Mouse (Mus musculus) intestine, embryonic 15.5 days (tissue): ENCODE results near the gene Tbc1d32. TPM values are rescaled to one million over a fixed set of nuclear protein-coding genes. Genes with fewer than 3 reads are reported as not detected.

Source experiments
- ATAC-seq: fragments of 200-750 bp; cut with Nextera tagmentation; 2 replicates; pipeline ENCODE4 v1.8.0; 2017; ENCODE audit warnings: moderate TSS enrichment, moderate library complexity
- H3K27ac ChIP-seq: fragments of 300-500 bp; sonication (generic); 2 replicates; pipeline ENCODE4 v1.5.1; 2015; ENCODE audit warnings: mild to moderate bottlenecking, inconsistent platforms
- H3K27me3 ChIP-seq: fragments of 300-500 bp; sonication (generic); replicated peaks from 2 replicates; pipeline ENCODE4 v1.6.1; 2015; ENCODE audit warnings: inconsistent platforms
- H3K36me3 ChIP-seq: fragments of 300-500 bp; sonication (generic); 2 replicates; pipeline ENCODE4 v1.6.1; 2015; ENCODE audit warnings: inconsistent platforms
- H3K4me1 ChIP-seq: fragments of 300-500 bp; sonication (generic); replicated peaks from 2 replicates; pipeline ENCODE4 v1.6.1; 2015; ENCODE audit warnings: inconsistent platforms
- H3K4me2 ChIP-seq: fragments of 300-500 bp; sonication (generic); replicated peaks from 2 replicates; pipeline ENCODE4 v1.6.1; 2015; ENCODE audit warnings: mild to moderate bottlenecking, inconsistent platforms
- H3K4me3 ChIP-seq: fragments of 300-500 bp; sonication (generic); replicated peaks from 2 replicates; pipeline ENCODE4 v1.5.1; 2015; ENCODE audit warnings: inconsistent platforms
- H3K9ac ChIP-seq: fragments of 300-500 bp; sonication (generic); 2 replicates; pipeline ENCODE4 v1.6.1; 2015; ENCODE audit warnings: inconsistent platforms
- H3K9me3 ChIP-seq: fragments of 300-500 bp; sonication (generic); 2 replicates; pipeline ENCODE4 v1.6.1; 2016; ENCODE audit warnings: inconsistent platforms
- WGBS: fragments of 180-500 bp; shearing (Covaris S2); methylation state at CpG from one replicate; pipeline ENCODE4 v1.1.7; 2015; 5-methylcytosine and 5-hydroxymethylcytosine counted together
- polyA plus RNA-seq: library from polyadenylated mRNA; unstranded; fragments of >200 nt; fragmentation: Nextera tagmentation; extraction: Ambion mirVana; gene quantifications from 2 replicates; pipeline ENCODE4 v1.2.1, GENCODE M21; 2015

The Tbc1d32 gene
- polyA plus RNA-seq, 1 experiment from 2014 or later: 2.8 TPM

GRCm38 (mm10) chr10:56106333-56106995, 122.0 kb downstream of the Tbc1d32 start, which contains the start of gene Msl3l2:
Gene Msl3l2 (plus strand): TSS chr10:56106917.
- Histone ChIP-seq H3K4me2 (peak within 1 kb of the TSS; percentile 45), H3K27me3 (no peaks in the 10 kb centered on the region), H3K4me1 (no peaks in the 10 kb centered on the region), H3K9ac (no peak within 1 kb of the TSS), H3K4me3 (peak within 1 kb of the TSS; percentile 25), H3K27ac (no peak within 1 kb of the TSS), H3K9me3 (no peaks in the 10 kb centered on the region), H3K36me3 (no peaks in the 10 kb centered on the region)
- peak; percentile 91 for ATAC-seq
- WGBS: 26% methylated on average over 18 of the region's 18 CpGs

GRCm38 (mm10) chr10:56099641-56100310, 128.7 kb downstream of the Tbc1d32 start:
- no peak overlapping the region for H3K9ac ChIP-seq
- H3K4me2 ChIP-seq: no peak overlapping the region
- H3K27me3 ChIP-seq: no peaks in the 10 kb centered on the region
- ATAC-seq: no peak
- H3K4me3 ChIP-seq: no peak overlapping the region
- H3K36me3 ChIP-seq: no peaks in the 10 kb centered on the region
- 85% methylated on average over 3 of the region's 3 CpGs for WGBS
- no peak overlapping the region for H3K27ac ChIP-seq
- no peaks in the 10 kb centered on the region for H3K4me1 ChIP-seq
- no peaks in the 10 kb centered on the region for H3K9me3 ChIP-seq

- no peak for ATAC-seq
- Histone ChIP-seq H3K4me2 (no peak overlapping the region), H3K36me3 (no peaks in the 10 kb centered on the region), H3K9me3 (no peaks in the 10 kb centered on the region), H3K27ac (no peak overlapping the region), H3K9ac (no peak overlapping the region), H3K27me3 (no peaks in the 10 kb centered on the region), H3K4me1 (no peaks in the 10 kb centered on the region), H3K4me3 (no peak overlapping the region)
- WGBS: 79% methylated on average over 3 of the region's 3 CpGs
Observed at GRCm38 (mm10) chr10:56099126-56099525, 129.4 kb downstream of the Tbc1d32 start.

GRCm38 (mm10) chr10:56096757-56097156, 131.7 kb downstream of the Tbc1d32 start:
- Histone ChIP-seq H3K4me1 (no peaks in the 10 kb centered on the region), H3K27ac (no peak overlapping the region), H3K4me2 (no peak overlapping the region), H3K9ac (no peak overlapping the region), H3K36me3 (no peaks in the 10 kb centered on the region), H3K27me3 (no peaks in the 10 kb centered on the region), H3K4me3 (no peak overlapping the region), H3K9me3 (no peaks in the 10 kb centered on the region)
- ATAC-seq: no peak

GRCm38 (mm10) chr10:56094586-56094985, 133.9 kb downstream of the Tbc1d32 start:
- Histone ChIP-seq H3K9ac (no peak overlapping the region), H3K4me1 (no peaks in the 10 kb centered on the region), H3K4me3 (no peak overlapping the region), H3K27ac (no peak overlapping the region), H3K4me2 (no peak overlapping the region), H3K36me3 (no peaks in the 10 kb centered on the region), H3K27me3 (no peaks in the 10 kb centered on the region), H3K9me3 (no peaks in the 10 kb centered on the region)
- WGBS: 86% methylated on average over 5 of the region's 5 CpGs
- ATAC-seq: no peak

GRCm38 (mm10) chr10:56089714-56090113, 138.8 kb downstream of the Tbc1d32 start:
- Histone ChIP-seq H3K9ac (no peak overlapping the region), H3K4me3 (no peak overlapping the region), H3K27ac (no peak overlapping the region), H3K36me3 (no peaks in the 10 kb centered on the region), H3K4me1 (no peaks in the 10 kb centered on the region), H3K4me2 (no peak overlapping the region), H3K9me3 (no peaks in the 10 kb centered on the region), H3K27me3 (no peaks in the 10 kb centered on the region)
- no peak for ATAC-seq
- WGBS: 81% methylated on average over 4 of the region's 4 CpGs

GRCm38 (mm10) chr10:56062746-56063145, 165.7 kb downstream of the Tbc1d32 start:
- 85% methylated on average over 2 of the region's 2 CpGs for WGBS
- Histone ChIP-seq H3K9me3 (no peaks in the 10 kb centered on the region), H3K27ac (no peak overlapping the region), H3K4me3 (no peak overlapping the region), H3K27me3 (no peaks in the 10 kb centered on the region), H3K4me2 (no peak overlapping the region), H3K9ac (no peak overlapping the region), H3K4me1 (no peaks in the 10 kb centered on the region), H3K36me3 (no peaks in the 10 kb centered on the region)
- no peak for ATAC-seq

GRCm38 (mm10) chr10:56061238-56061830, 167.2 kb downstream of the Tbc1d32 start:
- Histone ChIP-seq H3K9me3 (no peaks in the 10 kb centered on the region), H3K36me3 (no peaks in the 10 kb centered on the region), H3K4me1 (no peaks in the 10 kb centered on the region), H3K27me3 (no peaks in the 10 kb centered on the region), H3K4me2 (no peak overlapping the region), H3K9ac (no peak overlapping the region), H3K27ac (no peak overlapping the region), H3K4me3 (no peak overlapping the region)
- ATAC-seq: no peak
- WGBS: 92% methylated on average over 2 of the region's 2 CpGs

- Histone ChIP-seq H3K9me3 (no peaks in the 10 kb centered on the region), H3K9ac (no peak overlapping the region), H3K4me3 (no peak overlapping the region), H3K27me3 (no peaks in the 10 kb centered on the region), H3K4me2 (no peak overlapping the region), H3K4me1 (no peaks in the 10 kb centered on the region), H3K36me3 (no peaks in the 10 kb centered on the region), H3K27ac (no peak overlapping the region)
- no peak for ATAC-seq
- 80% methylated on average over 3 of the region's 3 CpGs for WGBS
Observed at GRCm38 (mm10) chr10:56058979-56059422, 169.5 kb downstream of the Tbc1d32 start.

GRCm38 (mm10) chr10:56025400-56025799, 203.1 kb downstream of the Tbc1d32 start:
- Histone ChIP-seq H3K9me3 (no peaks in the 10 kb centered on the region), H3K36me3 (no peaks in the 10 kb centered on the region), H3K9ac (no peak overlapping the region), H3K4me3 (no peak overlapping the region), H3K4me2 (no peak overlapping the region), H3K4me1 (no peaks in the 10 kb centered on the region), H3K27me3 (no peaks in the 10 kb centered on the region), H3K27ac (no peak overlapping the region)
- no peak for ATAC-seq

GRCm38 (mm10) chr10:56024579-56024978, 203.9 kb downstream of the Tbc1d32 start:
- H3K27me3 ChIP-seq: no peaks in the 10 kb centered on the region
- H3K27ac ChIP-seq: no peak overlapping the region
- no peak overlapping the region for H3K9ac ChIP-seq
- WGBS: 87% methylated on average over 2 of the region's 2 CpGs
- H3K9me3 ChIP-seq: no peaks in the 10 kb centered on the region
- no peaks in the 10 kb centered on the region for H3K36me3 ChIP-seq
- H3K4me3 ChIP-seq: no peak overlapping the region
- H3K4me1 ChIP-seq: no peaks in the 10 kb centered on the region
- no peak overlapping the region for H3K4me2 ChIP-seq
- ATAC-seq: no peak

GRCm38 (mm10) chr10:55979898-55980521, 248.5 kb downstream of the Tbc1d32 start:
- ATAC-seq: 0 out of 2 replicates have a peak, but pooled peaks have one; percentile 66
- Histone ChIP-seq H3K27me3 (no peaks in the 10 kb centered on the region), H3K36me3 (no peaks in the 10 kb centered on the region), H3K9me3 (no peaks in the 10 kb centered on the region), H3K4me1 (no peaks in the 10 kb centered on the region), H3K4me3 (no peak overlapping the region), H3K4me2 (no peak overlapping the region), H3K9ac (no peak overlapping the region), H3K27ac (no peak overlapping the region)
- 37% methylated on average over 2 of the region's 2 CpGs for WGBS
